Mouse (Mus musculus): ENCODE results near the gene Gpr108.
"Not testable (repeated sequence)": the region's sequence is repeated elsewhere in the genome, so short reads cannot be mapped to it uniquely, and the experiment has no call there.

Gpr108 gene

DNA sequence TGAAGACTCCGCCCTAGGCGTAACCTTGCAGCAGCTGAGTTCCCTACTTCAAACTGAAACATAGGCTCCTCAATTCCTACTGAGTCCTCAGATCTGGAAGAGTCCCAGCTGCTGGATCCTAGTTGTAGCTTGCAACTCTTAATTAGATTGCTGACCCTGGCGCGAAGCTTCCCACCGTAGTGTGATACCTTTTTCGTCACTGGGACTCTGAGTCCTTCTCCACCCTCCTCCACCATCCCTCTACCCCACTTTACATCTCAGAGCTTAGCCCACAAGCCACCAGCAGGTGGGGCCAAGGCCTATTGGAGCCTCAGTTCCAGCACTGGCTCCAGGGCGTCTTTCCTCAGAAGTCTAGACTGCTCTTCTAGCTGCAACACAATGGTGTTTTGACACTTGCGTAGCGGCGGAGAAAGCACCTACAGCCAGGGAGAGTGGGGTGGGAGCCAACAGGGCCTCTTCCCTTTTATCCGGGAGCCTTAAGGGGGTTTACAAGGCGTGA lies at the start of gene Gpr108:
TSS of gene Gpr108 (minus strand) at position 246 of the 499 bp plus-strand sequence.
- DNase-seq (ENCODE audit: low spot score in 2 of 2): peak; percentile 77

GRCm38 (mm10) chr17:57297040-57297439 lies 48.8 kb upstream of the Gpr108 start:
- DNase-seq (ENCODE audit: low spot score in 2 of 2): no peak

DNA sequence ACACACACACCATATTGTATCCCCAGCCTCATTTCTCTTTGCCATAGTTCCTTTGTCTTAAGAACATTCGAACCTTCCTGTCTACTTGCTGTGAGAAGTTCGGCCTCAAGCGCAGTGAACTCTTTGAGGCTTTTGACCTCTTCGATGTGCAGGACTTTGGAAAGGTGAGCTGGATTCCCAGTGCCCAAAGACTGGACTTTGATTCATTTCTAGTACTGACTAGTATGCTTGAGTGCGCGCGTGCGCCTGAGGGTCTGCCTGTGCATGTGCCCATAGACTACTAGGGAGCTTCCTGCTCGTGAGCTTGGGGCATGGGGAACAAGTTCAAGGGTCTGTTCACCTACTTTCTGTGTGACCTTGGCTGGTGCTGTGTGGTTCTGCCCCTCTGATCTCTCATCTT lies 47.7 kb upstream of the Gpr108 start:
- no peak for DNase-seq (ENCODE audit: low spot score in 2 of 2)

DNA sequence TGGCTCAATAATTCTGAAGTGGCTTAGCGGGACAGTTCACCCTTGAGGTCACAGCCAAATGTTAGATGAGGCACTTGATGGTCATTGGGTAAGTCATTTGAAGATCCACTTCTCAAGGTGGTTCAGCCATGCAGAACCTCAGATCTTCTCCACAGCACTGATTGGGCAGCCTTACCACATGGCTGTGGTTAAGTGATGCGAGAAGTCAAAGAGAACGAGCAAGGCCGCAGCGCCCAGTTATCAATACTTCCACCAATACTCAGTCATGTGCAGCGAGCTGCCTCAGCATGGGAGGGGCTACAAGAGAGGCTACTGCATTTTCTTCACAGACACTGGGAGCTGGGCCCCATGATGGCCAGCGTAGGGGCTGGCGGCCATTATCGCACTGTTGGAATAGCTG lies 44.7 kb upstream of the Gpr108 start:
- no peak for DNase-seq (ENCODE audit: low spot score in 2 of 2)

DNA sequence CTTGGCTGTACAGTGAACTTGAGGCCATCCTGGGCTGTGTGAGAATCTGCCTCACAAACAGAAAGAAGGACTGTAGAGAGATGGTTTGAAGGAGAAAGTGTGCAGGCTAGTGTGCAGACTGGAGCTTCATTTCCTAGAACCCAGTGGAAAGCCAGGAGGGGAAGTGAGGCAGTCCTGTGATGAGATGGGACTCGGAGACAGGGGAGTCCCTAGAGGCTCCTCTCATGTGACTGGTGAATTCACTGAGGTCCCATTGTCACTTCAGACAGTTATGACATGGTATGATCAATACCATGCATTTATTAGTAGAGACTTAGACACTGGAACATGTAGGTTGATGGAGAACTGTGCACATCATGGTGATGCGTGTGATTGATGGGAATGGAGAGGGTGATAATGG lies 44.1 kb upstream of the Gpr108 start:
- DNase-seq (ENCODE audit: low spot score in 2 of 2): no peak

DNA sequence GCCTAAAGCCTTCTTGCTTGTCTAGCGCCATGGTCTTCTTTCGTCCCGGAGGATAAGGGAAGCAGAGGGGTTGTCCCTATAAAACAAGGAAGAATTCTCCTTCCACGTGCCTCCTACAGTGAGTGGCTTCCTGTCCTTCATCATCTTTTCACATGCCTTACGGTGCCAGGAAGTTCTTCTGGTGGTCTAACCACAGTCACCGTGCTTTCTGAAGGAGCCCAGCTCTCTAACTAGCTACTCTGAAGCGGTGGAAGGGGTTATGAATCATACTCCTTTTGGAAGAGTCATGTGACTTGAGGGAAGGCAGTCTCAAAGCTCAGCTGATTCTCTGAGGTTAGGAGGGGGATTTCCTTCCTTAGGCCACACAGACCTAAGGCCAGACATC lies 42.4 kb upstream of the Gpr108 start:
- DNase-seq (ENCODE audit: low spot score in 2 of 2): no peak

DNA sequence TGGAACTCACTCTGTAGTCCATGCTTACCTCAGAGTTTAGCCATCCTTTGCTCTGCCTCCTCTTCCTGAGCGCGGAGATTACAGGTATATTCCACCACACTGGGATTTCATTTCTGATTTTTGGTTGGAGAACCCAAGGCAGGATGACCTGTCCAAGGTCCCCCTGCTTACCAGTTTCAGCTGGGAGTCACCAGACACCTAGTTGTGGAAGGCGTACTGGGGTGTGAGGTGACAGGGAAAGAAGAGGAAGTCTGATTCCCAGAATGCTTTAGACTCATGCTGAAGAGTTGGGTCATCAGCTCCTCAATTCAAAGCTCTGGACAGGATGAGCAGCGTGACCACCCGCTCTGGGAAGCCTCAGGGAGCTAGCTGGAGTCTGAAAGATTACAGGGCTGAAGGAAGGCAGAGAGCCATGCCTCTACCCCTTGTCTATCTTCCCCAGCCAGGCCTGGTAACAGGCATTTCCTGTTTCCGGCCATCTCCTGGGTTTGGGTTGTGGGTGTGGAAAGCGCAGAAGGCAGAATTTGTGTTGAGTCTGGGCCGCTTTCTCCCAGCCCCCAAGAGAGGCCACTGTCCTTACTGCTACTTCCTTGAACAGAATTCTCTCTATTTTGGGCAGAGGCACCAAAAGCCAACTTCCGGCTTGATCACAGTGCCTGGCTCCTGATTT lies 41.9 kb upstream of the Gpr108 start:
- DNase-seq (ENCODE audit: low spot score in 2 of 2): no peak

DNA sequence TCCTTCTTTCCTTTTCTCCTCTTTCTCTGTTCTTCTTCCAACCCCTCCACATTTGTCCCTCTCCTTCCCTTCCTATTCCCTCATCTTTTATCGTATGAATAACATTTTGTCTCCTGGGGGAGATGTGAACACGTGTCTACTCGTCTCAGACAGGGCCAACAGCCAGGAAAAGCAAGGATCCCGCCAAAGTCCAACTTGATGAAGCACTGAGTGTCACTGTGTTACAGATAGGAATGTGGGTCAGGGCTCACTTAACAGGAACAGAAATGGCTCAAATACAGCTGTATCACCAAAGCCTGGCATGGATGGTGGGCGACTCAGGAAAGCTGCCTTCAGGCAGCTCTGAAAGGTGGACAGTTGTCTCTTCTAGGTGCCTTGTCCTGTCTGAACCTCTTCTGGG lies 41.0 kb upstream of the Gpr108 start:
- DNase-seq (ENCODE audit: low spot score in 2 of 2): no peak

- DNase-seq (ENCODE audit: low spot score in 2 of 2): no peak
Observed at GRCm38 (mm10) chr17:57286718-57287355, 38.6 kb upstream of the Gpr108 start.

DNA sequence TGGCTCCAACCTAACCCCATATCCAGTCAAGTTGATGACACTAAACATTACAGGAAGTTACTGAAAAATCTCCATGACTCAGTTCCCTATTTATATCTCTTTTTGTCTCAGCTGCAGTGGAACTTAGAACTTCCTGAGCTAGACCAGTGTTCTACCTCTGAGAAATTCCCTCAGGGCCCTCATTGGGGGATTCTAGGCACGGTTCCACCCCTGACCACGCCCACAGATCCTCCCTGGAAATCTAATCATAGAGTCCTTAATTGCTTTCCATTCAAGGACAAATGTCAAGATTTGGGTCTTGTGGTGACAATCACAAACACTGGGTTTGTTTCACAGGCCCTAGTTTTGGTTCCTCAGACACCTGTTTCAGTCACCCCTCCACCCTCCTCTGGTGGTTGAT lies 36.8 kb upstream of the Gpr108 start:
- DNase-seq (ENCODE audit: low spot score in 2 of 2): no peak

- DNase-seq (ENCODE audit: low spot score in 2 of 2): no peak
Observed at GRCm38 (mm10) chr17:57283906-57284305, 35.7 kb upstream of the Gpr108 start.

- no peak for DNase-seq (ENCODE audit: low spot score in 2 of 2)
Observed at GRCm38 (mm10) chr17:57280411-57280810, 32.2 kb upstream of the Gpr108 start.

DNA sequence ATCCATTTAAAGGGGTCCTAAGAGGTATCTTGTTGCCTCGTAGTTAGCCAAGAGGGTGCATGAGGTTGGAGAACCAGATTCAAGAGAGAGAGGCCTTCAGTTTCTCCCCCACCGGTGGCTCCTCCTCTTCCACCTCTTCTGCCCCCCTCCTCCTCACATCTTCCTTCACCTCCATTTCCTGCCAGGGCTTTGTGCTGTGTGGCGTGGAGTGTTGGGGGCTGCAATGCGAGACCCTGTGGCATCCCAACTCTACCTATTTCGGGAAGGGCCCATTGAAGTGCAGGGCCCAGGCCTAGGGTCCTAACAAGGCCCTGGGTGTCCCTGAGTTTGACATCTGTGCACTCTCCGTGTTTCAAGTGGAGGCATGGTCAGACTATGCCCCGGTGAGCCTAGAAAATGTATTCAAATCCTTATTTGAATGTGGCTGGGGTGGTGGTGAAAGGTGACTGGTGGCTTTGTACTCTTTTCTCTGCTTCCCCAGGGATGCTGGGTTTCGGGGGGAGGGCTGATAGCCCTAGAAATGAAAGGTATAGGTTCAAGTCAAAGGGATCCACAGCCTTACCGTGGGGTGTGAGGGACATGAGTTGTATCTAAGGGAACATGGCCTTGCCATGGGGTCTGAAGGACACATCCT lies 31.5 kb upstream of the Gpr108 start:
- DNase-seq (ENCODE audit: low spot score in 2 of 2): no peak

GRCm38 (mm10) chr17:57278943-57279590 lies 30.8 kb upstream of the Gpr108 start, which contains the start of gene Vav1:
TSS of gene Vav1 (plus strand) at chr17:57279100.
- DNase-seq (ENCODE audit: low spot score in 2 of 2): no peak

DNA sequence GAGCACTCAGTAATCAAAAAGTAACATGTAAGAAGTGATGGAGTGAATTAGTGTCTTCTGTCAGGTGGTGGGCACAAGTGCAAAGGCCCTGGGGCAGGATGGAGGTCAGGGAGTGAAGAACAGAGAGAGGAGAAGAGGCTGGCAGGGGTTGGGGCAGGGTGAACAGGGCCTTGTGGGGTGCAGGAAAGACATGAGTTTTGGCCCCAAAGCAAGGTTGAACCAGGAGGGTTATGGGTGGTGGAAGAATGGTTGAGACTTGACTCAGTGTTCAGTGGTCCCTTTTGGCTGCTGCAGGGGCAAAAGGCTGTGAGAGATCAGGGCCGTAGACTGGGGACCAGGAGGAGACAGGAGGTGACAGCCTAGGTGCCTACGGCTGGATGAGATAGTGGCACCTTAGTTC lies 30.3 kb upstream of the Gpr108 start:
- DNase-seq (ENCODE audit: low spot score in 2 of 2): no peak

- DNase-seq (ENCODE audit: low spot score in 2 of 2): not testable (repeated sequence)
Observed at GRCm38 (mm10) chr17:57277598-57278261, 29.5 kb upstream of the Gpr108 start.

GRCm38 (mm10) chr17:57276634-57277121 lies 28.4 kb upstream of the Gpr108 start:
- DNase-seq (ENCODE audit: low spot score in 2 of 2): peak; percentile 50 to 61

GRCm38 (mm10) chr17:57275997-57276351 lies 27.7 kb upstream of the Gpr108 start:
- no peak for DNase-seq (ENCODE audit: low spot score in 2 of 2)

GRCm38 (mm10) chr17:57275111-57275996 lies 27.1 kb upstream of the Gpr108 start:
- DNase-seq (ENCODE audit: low spot score in 2 of 2): peak in 1 of 2 experiments; percentile 30

- DNase-seq (ENCODE audit: low spot score in 2 of 2): no peak
Observed at GRCm38 (mm10) chr17:57274686-57275085, 26.4 kb upstream of the Gpr108 start.

- no peak for DNase-seq (ENCODE audit: low spot score in 2 of 2)
Observed at GRCm38 (mm10) chr17:57273846-57274245, 25.6 kb upstream of the Gpr108 start.
